Mouse (Mus musculus) right cerebral cortex, postnatal 25 days (tissue): Measurements from ENCODE around the gene Gm20388.

ENCODE experiments used
- DNase-seq: peaks from one replicate; pipeline ENCODE4 v3.0.0; 2022

Gm20388 gene

GRCm38 (mm10) chr8:121076555-121076954 lies 1165.9 kb downstream of the Gm20388 start:
- no peak for DNase-seq

- DNase-seq, result no peak
Observed at GRCm38 (mm10) chr8:121078721-121079120, 1168.1 kb downstream of the Gm20388 start.

DNA sequence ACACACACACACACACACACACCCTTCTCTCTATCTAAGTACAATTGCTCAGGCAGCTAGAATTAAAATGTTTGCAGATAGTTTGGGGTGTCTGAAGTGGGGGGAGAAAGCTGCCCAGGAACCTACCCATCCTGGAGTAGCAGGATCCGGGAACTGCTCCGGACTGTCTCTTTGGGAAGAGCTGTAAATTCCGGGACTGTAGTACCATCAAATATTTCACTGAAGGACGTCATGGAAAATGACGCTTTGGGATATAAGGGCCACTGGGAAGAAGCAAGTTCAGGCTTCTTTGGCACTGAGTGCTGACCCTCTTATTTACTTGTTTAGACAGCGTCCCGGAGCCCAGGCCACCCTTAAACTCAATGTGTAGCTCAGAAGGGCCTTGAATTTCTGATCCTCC lies 1168.6 kb downstream of the Gm20388 start:
- DNase-seq, result no peak

GRCm38 (mm10) chr8:121079944-121080343 lies 1169.3 kb downstream of the Gm20388 start:
- DNase-seq, result no peak

DNA sequence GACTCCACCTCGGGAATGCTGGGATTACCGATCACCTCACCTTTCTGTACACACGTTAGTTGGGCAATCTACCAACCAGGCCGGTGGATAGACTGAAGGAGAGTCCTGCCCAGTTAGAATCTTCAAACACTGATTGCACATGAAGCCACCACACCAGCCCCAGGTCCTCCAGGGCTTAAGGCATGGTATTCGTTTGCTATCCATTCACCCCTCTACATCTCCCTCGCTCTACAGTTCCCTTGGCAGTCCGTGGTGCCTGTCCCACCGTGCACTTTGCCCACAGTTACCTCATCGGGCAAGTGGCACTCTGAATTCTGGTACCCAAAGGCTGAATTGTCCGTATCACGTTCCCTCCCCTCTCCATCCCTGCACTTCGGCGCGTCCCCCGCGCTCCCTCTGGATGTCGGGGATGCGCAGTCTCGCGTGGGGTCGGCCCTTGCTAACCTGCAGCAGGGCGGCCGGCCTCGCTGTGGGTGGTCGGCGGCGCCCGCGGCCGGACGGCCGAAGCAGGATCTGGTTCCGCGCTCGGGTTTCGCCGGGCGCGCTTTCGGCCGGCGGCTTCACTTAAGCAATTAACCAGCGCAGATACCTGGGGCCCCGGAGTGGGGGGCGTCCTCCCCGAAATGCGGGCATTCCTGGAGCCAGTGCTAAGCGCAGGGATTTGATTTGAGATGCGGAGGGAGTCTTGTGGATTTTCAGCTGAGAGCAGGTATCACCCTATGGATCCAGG lies 1169.9 kb downstream of the Gm20388 start:
- no peak for DNase-seq

DNA sequence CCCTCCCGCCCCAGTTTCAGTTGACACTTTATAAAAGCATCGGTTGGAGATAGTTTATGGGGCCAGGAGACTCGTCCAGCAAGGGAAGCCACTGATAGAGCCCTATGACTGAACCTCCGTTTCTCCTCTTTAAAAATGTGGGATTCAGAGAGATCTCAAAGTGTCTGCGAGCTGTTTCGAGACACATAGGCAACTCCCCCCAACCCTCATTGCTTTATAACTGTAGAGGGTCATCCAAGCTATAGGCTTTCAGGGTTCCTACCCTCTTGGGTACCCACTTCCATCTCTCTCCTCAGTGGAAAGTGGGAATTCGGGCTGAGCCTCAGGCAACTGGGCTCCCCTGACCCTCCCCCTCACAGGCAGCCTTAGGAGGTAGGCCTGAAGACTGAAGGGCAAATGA lies 1170.8 kb downstream of the Gm20388 start:
- no peak for DNase-seq

DNA sequence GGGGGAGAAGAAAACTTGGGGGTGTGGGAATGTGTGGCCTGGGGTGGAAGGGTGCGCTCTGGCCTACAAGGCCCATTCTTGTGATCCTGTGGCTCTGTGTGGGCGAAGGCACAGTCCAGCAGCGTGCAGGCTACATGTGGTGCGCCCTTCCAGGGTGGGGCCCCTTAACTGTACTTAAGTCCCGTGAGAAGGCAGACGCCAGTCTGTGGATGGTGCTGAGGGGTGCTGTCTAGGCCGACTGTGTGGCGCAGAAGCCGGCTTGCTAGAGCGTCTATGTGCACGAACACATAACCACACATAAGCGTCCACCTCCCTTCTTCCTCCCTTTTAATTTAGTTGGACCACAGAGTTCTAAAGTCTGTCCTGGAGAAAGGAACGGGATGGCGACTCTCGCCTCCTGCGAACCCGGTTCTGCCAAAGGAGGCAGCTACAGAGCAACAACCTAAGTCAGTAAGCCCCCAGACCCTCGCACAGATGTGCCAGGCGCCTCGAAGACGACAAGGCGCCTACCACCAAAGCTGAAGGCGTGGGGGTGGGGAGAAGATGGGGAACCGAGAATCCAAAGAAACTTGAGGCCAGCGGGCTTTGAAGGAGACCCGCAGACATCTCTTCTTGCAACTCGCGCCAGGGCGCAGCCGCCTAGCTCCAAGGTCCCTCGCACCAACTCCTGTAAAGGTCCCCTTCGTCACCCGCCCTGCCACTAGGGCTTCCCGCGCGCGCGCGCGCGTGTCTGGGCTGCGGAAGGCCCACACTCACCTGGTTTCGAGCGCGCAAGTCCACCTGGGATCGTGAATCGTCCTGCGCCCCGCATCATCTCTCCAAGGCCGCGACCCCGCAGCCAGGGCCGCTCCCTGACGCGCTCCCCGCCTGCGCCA lies 1171.8 kb downstream of the Gm20388 start:
- DNase-seq, result no peak

DNA sequence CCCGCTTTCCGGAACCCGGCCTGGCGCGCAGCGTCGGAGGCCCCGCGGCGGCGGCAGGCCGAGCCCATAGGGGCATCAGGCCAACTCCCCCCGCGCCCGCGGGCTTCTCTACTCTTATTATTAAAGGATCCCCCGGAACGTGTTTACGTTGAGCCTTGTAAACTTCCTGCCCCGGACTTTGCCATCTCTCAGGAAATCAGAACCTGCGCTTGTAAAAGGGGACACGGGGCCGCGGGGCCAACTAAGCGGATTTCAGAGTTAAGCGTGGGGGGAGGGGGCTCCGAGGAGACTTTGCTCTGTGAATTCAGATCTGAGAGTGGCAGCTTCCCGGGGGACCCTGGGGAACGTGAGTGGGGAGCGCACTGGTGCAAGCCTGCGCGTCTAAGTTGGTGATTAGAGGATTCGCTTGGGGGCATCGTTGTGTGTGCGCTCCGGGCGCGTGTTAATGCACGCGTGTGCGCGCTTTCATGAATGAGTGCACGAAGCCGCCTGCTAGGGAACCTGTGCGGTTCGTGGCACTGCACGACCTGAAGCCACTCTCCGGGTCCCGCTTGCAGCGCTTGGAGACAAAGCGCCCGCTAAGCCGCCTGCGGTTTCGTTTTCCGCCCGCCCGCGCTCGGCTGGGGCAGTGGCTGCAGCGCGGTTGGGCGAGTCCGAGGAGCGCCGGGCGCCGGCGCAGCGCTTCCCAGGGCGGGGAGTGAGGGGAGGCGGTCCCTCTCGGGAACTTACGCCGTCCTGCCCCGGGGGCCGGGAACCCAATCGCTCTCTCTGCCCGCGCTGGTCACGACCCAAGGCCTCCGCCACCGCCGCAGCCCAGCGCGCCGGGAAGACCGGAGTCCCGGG lies 1172.7 kb downstream of the Gm20388 start:
- DNase-seq, result no peak

GRCm38 (mm10) chr8:121083936-121084209 lies 1173.2 kb downstream of the Gm20388 start:
- DNase-seq, result no peak

GRCm38 (mm10) chr8:121084210-121084951 lies 1173.7 kb downstream of the Gm20388 start, which contains the start of gene Foxf1:
Gene Foxf1 (plus strand): TSS chr8:121084386.
- no peak for DNase-seq

DNA sequence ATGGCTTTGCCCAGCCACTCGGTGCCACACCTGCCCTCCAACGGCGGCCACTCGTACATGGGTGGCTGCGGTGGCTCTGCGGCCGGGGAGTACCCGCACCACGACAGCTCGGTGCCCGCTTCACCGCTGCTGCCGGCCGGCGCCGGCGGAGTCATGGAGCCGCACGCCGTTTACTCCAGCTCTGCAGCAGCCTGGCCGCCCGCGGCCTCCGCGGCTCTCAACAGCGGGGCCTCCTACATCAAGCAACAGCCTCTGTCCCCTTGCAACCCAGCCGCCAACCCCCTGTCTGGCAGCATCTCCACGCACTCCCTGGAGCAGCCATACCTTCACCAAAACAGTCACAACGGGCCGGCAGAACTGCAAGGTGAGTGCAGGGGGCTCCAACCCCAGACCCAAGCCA lies 1174.4 kb downstream of the Gm20388 start:
- DNase-seq, result no peak

DNA sequence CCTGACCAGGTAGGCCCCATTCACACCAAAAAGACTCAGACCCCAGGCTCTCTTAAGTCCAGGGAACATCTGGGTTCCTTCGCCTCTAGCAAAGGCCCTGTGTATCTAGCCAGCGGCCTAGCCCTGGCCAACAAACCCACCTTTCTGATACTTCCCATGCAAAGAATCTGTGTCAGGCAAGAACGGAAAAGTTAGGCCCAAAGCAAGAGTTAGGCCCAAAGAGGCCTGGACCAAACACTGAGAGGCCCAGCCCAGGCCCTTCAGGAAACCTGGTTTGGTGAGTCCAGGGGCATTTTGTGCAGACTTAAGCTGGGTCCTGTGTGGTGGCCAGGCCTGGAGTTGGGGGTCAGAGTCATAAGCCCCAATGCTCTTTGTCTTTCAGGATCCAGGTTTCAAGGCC lies 1174.9 kb downstream of the Gm20388 start:
- DNase-seq, result no peak

DNA sequence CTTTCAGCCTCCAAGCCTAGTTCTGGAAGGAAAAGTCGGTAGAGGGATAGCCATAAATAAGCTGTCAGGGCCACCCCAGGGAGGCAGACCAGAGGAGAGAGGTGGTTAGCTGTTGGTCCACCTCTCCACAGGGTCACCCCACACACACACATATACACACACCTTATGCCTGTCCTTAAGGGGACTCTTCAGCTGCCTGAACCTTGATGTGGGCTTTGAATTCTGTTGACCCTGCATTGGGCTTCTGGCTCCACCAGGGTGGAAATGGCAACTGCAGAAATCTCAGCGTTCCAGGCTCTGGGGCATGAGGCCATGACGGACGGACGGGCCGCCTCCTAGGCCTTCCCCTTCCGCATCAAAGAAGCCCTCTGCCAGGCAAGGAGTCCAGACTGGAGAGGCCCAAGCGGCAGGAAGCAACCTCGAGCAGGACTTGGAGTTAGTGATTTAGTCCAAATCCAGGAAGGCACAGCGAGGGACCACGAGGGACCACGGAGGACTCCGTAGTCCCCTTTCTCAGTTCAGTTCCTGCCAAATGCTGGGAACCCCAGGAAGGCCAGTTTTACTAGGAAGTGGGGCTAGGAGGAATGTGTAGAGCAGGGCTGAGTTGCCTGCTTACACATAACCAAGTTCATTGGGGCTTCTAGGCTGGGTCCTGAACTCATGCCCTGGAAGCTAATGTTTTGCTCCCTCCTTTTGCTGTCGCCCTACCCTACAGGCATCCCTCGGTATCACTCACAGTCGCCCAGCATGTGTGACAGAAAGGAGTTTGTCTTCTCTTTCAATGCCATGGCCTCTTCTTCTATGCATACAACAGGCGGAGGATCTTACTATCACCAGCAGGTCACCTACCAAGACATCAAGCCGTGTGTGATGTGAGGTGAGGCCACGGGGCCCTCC lies 1175.6 kb downstream of the Gm20388 start:
- DNase-seq, result no peak

DNA sequence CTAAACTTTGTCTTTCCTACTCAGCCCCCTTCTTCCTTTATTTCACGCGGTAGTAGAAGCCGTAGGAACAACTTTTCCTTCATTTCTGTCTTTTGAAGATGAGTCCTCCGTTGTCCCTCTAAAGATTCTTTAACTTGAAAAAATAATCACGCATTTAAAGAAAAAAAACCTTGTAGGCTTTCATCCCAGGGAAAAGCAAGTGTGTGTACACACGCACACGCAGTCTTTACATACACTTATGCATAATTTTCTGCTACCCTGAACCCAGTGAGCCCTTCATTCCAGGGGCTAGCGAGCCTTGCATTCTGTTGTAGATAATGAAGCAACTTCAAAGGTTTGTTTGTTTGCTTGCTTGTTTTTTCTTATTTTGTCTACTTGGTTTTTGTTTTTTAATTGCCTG lies 1177.6 kb downstream of the Gm20388 start:
- no peak for DNase-seq

DNA sequence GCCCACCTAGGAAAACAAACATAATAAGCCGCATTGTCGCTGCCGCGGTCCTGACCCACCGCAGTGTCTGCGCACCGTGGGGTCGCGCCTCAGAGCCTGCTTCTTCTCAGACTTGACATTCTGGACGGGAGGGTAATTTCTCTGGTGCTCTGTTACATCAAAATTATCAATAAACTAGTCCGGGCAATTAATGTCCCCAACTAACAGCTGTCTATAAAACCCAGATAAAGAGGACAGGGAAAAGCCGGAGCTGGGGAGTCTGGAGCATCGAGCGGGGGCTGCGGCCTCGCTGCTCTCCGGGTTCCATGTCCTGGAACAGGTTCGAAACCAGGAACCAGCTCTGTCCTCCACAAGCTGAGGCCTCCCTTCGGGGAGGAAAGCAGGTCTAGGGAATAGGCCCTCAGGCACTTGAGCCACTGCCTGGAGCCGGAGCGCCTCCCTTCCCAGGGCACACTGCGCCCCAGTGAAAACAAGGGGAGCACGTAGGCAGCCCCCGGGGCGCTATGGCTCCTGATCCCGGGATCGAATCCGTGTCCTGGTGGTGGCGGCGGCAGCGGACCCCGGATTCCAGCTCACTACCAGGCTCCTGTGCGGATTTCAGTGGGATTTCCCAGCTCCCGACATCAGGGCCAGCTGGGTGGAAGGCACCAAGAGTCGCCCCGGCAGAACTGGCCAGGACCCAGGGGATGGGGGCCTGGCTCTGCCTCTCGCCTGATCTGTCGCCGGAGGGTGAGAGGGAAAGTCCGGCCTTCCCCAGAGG lies 1178.4 kb downstream of the Gm20388 start:
- no peak for DNase-seq

GRCm38 (mm10) chr8:121089631-121090380 lies 1179.2 kb downstream of the Gm20388 start:
- DNase-seq, result no peak

GRCm38 (mm10) chr8:121090716-121091115 lies 1180.1 kb downstream of the Gm20388 start:
- DNase-seq, result no peak

GRCm38 (mm10) chr8:121092141-121092540 lies 1181.5 kb downstream of the Gm20388 start:
- DNase-seq, result no peak

DNA sequence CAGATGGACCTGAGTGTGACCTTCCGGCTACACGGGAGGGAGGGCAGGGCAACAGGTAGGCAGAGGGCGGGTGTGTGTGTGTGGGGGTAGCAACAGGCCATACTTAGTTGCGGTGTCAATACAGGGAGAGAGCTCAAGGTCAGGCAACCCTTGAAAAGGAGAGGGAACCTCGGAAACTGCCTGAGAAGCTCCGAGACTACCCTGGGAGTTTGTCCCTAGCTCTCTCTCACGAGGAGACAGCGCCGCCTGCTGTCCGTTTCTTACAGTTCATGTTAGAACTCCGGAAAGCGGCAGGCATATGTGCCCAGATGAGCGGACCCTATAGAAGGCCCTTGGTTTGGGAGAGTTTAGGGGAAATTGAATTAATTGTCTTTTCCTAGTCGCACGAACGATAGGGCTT lies 1182.0 kb downstream of the Gm20388 start:
- peak; percentile 68 for DNase-seq

DNA sequence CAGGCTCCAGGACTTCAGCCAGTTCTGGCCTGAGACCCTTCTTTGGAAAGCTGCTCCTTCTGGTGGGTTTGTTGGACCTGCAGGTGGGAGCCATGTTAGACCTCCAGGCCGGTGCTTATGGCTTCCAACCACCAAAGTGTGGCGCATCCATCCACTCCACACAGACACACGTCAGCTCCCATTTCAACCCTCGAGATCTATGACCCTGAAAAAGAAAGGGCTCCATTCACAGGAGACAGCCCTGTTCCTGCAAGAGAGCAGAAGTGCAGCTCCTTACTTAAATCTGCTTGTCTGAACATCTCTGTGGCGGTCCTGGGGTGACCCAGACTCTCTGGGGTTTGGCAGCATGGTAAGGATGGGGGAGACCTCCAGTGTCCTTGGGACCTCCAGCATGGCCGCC lies 1182.9 kb downstream of the Gm20388 start:
- DNase-seq, result no peak
